ENCODE assay signal across 9 mouse cellular contexts in the genomic region with DNA sequence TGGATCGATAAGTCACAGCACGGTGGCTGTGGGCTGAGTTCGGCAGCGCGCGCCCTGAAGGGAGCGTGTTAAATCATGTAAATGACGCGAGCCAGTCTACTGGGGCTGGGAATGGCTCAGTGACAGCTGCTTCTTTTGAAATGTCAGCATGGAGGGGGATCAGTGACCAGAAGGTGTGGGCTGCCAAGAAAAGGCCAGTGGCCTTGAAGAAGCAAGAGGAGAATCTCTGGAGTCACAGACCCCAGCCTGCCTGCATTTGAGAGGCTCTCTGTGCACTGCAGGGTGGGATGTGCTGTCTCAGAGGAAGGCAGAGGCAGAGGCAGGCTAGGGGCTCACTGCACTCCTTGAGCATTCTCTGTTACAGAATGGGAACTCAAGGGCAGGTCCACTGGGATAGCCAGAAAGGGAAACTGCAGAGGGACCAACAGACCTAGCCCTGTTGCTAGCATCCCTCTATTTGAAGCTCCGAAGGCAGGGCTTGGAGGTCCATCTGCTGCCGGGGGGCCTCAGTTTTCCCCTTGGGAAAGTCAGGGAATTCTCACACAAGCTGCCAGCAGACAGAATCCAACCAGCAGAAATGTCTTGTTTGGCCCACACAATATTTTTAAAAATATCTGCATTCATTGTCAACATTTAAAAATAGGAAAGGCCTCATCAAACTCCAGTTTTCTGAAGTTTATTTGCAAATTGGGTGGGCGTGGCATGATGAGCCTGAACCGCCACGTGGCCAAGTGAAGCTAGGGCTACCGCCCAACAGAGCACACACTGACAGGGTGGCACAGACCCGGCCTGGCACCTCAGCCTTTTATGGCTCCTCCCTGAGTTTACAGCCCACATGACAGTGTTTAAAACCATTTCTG.
DNase-seq lines count a peak whose midpoint lies in the region; ATAC-seq and TF ChIP-seq lines count a peak whose summit lies in the region.
"Had no signal": no experiment of that assay in that cellular context is flagged by ENCODE, and none has a peak within 500 bp of the region (broad histone marks: within the 10 kb centered on the region; RNA-seq: fewer than 3 reads in every experiment).

No protein-coding gene starts in this region.

- no peak for TF ChIP-seq CTCF in left cerebral cortex, adult 2 months (IDR thresholded peaks at IDR 0.05)

- H3K4me2 ChIP-seq in hindbrain, embryonic 12.5 days (replicated peaks) = no peak overlapping the region
- H3K4me2 ChIP-seq in midbrain, embryonic 16.5 days (ENCODE audit: low read length) = no peak overlapping the region

- intact Hi-C loops in left cerebral cortex, adult 2 months (cut with DNase I) = no loop called here

- WGBS in hindbrain, embryonic 12.5 days = 45% methylated on average over 16 of the region's 16 CpGs
- 37% methylated on average over 16 of the region's 16 CpGs for WGBS in midbrain, embryonic 16.5 days

- H3K36me3 ChIP-seq in hindbrain, embryonic 12.5 days = no peaks in the 10 kb centered on the region
- H3K36me3 ChIP-seq in midbrain, embryonic 16.5 days (ENCODE audit: control insufficient read depth, insufficient read depth, low read length) = no peaks in the 10 kb centered on the region

- no peaks in the 10 kb centered on the region for H3K27me3 ChIP-seq in hindbrain, embryonic 12.5 days
- H3K27me3 ChIP-seq in midbrain, embryonic 16.5 days (ENCODE audit: control insufficient read depth, insufficient read depth, low read depth, low read length) = no peaks in the 10 kb centered on the region
- H3K27me3 ChIP-seq: Patski had no signal

- peak in 1 of 2 experiments; percentile 18 for DNase-seq in left cerebral cortex, adult 2 months (ENCODE audit: extremely low spot score in 1 of 2, low spot score in 2 of 2)
- no peak for DNase-seq in left cerebral cortex, adult 11 months (ENCODE audit: low spot score)
- DNase-seq in gastrocnemius, postnatal 25 days = peak; percentile 50
- no peak for DNase-seq in spleen, postnatal 36 days (ENCODE audit: low spot score in 2 of 2)
- DNase-seq: kidney, adult 9 months had no signal

- no peak overlapping the region for H3K9ac ChIP-seq in hindbrain, embryonic 12.5 days
- H3K9ac ChIP-seq in midbrain, embryonic 16.5 days (ENCODE audit: low read depth, low read length) = 0 out of 2 replicates have a peak overlapping the region, but pooled peaks have one; percentile 28

- ATAC-seq in hindbrain, embryonic 12.5 days (ENCODE audit: low FRiP score) = peak; percentile 58
- ATAC-seq in midbrain, embryonic 16.5 days = no peak
- no peak for ATAC-seq in cerebellum, adult (ENCODE audit: insufficient number of reproducible peaks, low FRiP score, low TSS enrichment)
- ATAC-seq: Patski had no signal

- peaks cover 26% of the 10 kb centered on the region for H3K4me1 ChIP-seq in hindbrain, embryonic 12.5 days
- peaks cover 8% of the 10 kb centered on the region for H3K4me1 ChIP-seq in midbrain, embryonic 16.5 days (ENCODE audit: control insufficient read depth, insufficient read depth, low read length)

- peak overlapping the region; percentile 20; the same call in 1 of the 2 replicates for H3K27ac ChIP-seq in left cerebral cortex, adult 2 months
- peak overlapping the region; percentile 45 for H3K27ac ChIP-seq in hindbrain, embryonic 12.5 days
- H3K27ac ChIP-seq in midbrain, embryonic 16.5 days (ENCODE audit: low read length) = no peak overlapping the region

- H3K9me3 ChIP-seq in hindbrain, embryonic 12.5 days (replicated peaks) = no peaks in the 10 kb centered on the region
- no peaks in the 10 kb centered on the region for H3K9me3 ChIP-seq in midbrain, embryonic 16.5 days (replicated peaks; ENCODE audit: control insufficient read depth, low read length, poor library complexity, severe bottlenecking)

- H3K4me3 ChIP-seq in left cerebral cortex, adult 2 months = no peak overlapping the region
- H3K4me3 ChIP-seq in hindbrain, embryonic 12.5 days = no peak overlapping the region
- no peak overlapping the region for H3K4me3 ChIP-seq in midbrain, embryonic 16.5 days (ENCODE audit: low read depth, low read length)
